Mouse (Mus musculus) frontal cortex, postnatal 36 days (tissue): ENCODE measurements around the gene Ntrk3.

Experiments used
- DNase-seq, 2 experiments: peaks; one replicate each; pipeline ENCODE4 v3.0.0; 2022; ENCODE audit warnings: low spot score in 2 of 2

The Ntrk3 gene

DNA sequence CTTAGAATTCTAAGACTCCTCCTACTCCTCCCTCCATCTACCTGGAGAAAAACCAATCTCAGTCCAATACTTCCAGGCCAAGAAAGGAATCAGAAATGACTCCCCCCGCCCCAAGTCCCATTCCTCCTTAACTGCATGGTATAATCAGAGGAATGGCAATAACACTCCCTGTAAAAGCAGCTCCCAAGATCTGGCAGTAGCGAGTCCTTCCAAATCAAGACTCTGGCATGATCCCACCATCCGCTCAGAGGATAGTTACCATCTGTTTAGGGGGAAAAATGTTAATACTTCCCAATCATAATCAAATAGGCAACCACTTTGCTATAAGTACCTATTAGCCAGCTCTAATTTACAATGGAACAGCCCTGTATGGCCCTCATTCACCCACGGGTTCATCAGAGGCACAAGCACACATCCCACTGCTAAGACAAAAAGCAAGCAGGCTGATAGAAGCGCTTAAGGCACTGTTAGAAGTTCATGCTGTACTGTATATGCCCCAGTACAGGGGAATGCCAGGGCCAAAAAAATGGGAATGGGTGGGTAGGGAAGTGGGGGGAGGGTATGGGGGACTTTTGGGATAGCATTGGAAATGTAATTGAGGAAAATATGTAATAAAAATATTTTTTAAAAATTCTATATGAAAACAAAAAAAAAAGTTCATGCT lies 294.3 kb downstream of the Ntrk3 start:
- no peak for DNase-seq

DNA sequence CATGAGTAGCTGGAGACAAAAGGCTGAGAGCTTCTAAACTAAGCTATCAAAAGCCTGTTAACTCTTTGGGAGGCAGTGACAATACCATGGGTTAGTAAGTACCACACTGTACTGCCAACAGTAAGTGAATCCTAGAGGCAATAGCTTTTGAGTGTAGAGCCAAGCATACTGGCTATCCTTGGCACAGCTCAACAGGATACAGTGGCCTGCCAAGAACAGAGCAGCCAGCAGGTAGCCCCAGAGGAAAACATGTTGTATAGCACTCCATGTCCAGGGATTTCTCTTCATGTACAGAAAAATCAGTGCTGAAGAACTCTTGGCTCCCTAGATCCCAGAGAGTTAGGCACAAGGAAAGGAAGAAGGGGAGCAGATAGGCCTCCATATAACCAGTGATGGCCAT lies 296.1 kb downstream of the Ntrk3 start:
- no peak for DNase-seq

DNA sequence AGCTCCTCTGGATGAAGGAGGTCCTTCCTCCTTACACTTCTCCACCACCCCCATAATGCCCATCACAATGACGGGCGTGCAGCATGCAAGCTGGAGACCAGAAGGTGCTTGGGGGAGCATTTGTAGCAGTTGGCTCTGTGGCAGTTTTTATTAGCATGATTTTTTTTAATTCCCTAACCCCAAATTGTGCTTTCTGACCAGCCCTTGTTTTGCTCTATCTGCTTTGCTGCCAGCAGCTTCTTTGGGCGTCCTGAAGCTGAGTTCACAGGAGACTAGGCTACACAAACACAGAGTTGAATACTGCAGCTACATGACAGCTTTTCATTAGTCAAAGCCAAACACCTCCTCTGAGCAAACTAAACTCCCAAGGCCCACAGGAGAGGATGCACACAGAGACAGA lies 296.9 kb downstream of the Ntrk3 start:
- no peak for DNase-seq

GRCm38 (mm10) chr7:78440476-78440875 lies 297.3 kb downstream of the Ntrk3 start:
- no peak for DNase-seq

GRCm38 (mm10) chr7:78439361-78440120 lies 298.3 kb downstream of the Ntrk3 start:
- DNase-seq, result peak in 1 of 2 experiments; percentile 23

DNA sequence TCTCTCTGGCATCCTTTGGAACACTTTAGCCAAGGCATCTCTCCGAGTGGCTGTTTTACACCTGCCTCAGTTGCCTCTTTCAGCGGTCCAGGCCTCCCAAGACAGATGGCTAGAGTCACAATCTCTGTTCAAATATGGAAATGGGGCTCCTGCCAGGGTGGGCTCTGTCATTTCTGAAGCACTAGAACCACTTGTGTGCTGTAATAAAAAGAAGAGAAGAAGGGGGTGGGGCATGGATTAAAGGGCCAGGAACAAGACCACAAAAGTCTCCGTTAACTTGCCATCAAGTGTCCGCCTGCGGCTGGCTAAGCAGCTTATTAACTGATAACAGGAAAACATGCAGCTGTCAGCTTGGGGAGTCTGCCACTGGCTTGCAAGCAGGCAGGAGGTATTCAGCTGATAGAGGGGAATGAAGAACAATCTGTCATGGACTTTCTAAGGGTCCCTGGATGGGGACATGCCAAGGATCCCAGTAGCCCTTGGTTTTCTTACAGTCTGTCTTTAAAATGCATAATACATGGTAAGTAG lies 304.1 kb downstream of the Ntrk3 start:
- no peak for DNase-seq

GRCm38 (mm10) chr7:78431611-78432010 lies 306.2 kb downstream of the Ntrk3 start:
- DNase-seq, result no peak

GRCm38 (mm10) chr7:78412172-78412571 lies 325.6 kb downstream of the Ntrk3 start:
- DNase-seq, result no peak

- DNase-seq, result peak; percentile 45 to 47
Observed at GRCm38 (mm10) chr7:78409970-78410369, 327.8 kb downstream of the Ntrk3 start.

DNA sequence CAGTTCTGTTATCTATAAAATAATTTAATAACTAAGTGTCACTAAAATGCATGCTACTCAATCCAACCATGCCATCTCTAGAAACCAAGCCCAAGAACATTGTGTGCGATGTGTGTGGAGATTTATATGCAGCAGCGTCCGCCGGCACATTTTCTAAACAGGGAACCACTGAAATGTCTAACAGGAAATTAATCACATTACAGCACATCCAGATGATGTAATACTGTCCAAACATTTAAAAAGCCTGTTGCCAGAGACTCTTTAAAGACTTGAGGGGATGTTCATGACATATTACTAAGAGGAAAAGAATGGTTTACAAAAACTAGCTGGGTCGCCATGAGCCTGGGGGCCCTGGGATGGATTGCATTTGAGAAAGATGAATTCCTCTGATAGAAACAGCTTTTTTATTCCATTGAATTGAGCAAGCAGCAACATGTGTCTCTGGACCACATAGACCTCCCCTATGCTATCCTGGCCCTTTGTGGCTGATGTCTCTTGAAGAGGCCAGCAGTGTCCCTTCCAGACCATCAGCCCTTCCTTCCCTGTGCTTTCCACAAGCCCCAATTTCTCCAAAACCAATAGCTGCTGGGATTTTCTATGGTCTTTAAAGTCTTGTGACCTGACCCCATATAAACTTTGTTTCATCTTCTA lies 331.0 kb downstream of the Ntrk3 start:
- no peak for DNase-seq

GRCm38 (mm10) chr7:78404481-78404880 lies 333.3 kb downstream of the Ntrk3 start:
- peak in 1 of 2 experiments; percentile 36 for DNase-seq

GRCm38 (mm10) chr7:78402495-78402894 lies 335.3 kb downstream of the Ntrk3 start:
- DNase-seq, result no peak

GRCm38 (mm10) chr7:78400219-78400618 lies 337.6 kb downstream of the Ntrk3 start:
- DNase-seq, result no peak

GRCm38 (mm10) chr7:78398377-78398776 lies 339.4 kb downstream of the Ntrk3 start:
- DNase-seq, result no peak

GRCm38 (mm10) chr7:78397215-78397614 lies 340.6 kb downstream of the Ntrk3 start:
- peak; percentile 35 to 73 for DNase-seq

DNA sequence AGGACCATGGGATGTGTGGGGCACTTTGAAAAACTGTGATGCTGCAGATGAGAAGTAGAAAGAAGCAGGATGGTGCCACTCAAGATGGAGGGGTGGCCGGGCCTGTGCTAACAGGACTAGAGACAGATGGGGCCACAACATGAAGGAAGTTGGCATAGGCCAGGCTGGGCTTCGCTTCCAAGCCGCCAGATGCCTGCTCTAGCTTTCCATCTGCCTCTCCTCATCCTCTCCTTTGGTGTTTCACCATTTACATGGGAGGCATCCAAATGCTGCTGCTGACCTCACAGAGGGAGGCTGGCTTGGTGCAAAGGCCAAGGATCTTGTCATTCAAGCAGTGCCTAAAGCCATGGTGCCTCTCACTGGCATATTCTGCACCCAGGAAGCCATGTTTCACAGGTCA lies 347.8 kb downstream of the Ntrk3 start:
- DNase-seq, result peak in 1 of 2 experiments; percentile 50

- DNase-seq, result no peak
Observed at GRCm38 (mm10) chr7:78388101-78388500, 349.7 kb downstream of the Ntrk3 start.

- no peak for DNase-seq
Observed at GRCm38 (mm10) chr7:78385971-78386370, 351.8 kb downstream of the Ntrk3 start.

DNA sequence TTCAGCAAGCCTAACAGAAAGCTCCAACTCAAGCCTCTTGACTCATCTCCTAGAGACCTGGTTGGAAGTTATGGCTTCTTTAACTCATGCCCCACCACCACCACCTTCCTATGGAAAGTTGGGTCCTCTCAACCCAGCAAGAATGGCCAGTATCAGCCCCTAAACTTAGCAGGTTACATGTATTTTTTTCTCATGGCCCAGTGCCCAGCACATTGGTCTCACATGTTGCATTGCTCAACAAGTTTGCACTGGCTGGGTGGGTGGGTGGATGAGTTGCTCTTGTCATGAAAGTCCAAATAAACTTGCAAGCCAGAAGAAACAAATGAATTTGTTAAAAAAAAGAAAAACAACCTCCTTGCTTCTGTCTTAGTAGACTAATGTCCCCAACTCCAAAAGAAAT lies 353.7 kb downstream of the Ntrk3 start:
- no peak for DNase-seq

DNA sequence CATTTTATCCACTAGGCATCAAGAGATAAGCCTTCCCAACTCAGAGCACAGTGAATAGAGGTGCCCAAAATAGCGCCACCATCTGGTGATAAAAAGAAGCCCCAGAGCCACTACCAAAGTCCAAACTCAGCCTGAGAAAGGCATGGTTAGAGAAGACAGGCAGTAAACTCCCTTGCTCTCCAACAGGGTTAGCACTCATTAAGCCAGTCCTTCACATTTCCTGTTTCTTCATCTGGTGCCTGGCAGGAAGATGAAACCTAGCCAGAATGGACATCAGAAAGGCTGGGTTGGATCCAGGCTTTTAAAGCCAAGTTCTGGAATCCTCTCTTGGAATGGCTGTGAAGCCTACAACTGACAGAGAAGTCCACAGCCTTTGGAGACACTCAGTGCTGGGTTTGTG lies 355.7 kb downstream of the Ntrk3 start:
- DNase-seq, result no peak

GRCm38 (mm10) chr7:78379784-78380183 lies 358.0 kb downstream of the Ntrk3 start:
- DNase-seq, result no peak

DNA sequence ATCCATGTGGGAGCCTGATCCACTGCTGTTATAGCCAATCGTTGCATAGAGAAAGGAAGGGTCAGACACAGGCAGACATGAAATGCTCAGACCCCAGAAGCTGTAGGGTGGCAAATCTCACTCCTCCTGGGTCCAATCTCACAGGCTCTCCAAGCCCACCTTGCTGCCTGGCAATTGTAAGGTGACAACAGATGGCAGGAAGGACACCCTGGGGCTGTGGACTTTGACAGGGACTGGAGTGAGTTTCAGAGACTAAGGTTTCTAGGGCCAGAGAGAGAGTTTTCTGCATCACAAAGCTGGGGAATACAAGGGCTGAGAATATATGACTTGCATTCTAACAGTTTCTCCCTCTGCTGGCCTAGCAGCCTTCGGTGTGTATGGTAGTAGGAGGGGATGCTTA lies 359.5 kb downstream of the Ntrk3 start:
- DNase-seq, result no peak

DNA sequence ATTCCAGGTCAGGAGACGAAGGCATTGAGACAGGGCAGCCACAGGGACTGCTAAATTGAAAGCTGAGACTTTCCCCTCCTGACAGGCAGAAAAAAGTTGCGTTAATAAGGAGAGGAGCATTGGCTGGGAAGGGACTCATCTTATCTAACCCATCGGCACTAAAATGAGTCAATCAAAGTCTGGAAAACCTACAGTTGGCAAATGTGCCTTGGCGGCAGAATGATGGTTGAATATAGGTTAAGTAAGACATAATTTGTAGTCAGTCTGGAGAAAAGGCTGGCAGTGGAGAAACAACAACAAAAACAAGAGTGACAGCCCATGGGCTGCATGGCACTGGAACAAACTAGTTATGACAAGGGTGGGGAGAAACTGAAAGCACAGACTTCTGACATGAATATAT lies 360.9 kb downstream of the Ntrk3 start:
- no peak for DNase-seq
